Mouse (Mus musculus) CD8-positive naive resting alpha-beta T cell, adult 2 months (primary cell): ENCODE measurements at regions not wholly inside any gene's neighbourhood (a gene's known extent, or its start where the extent isn't known, plus 50 kb on each side); places are given as distances from the start of the nearest gene placed in this dataset.
A peak's percentile ranks its signal among the peaks of the same experiment; 100 is the strongest.

Experiments
- DNase-seq, 2 experiments: peaks; one replicate each; pipeline ENCODE4 v3.0.0; 2022; ENCODE audit warnings: low read depth in 2 of 2, low spot score in 2 of 2

DNA sequence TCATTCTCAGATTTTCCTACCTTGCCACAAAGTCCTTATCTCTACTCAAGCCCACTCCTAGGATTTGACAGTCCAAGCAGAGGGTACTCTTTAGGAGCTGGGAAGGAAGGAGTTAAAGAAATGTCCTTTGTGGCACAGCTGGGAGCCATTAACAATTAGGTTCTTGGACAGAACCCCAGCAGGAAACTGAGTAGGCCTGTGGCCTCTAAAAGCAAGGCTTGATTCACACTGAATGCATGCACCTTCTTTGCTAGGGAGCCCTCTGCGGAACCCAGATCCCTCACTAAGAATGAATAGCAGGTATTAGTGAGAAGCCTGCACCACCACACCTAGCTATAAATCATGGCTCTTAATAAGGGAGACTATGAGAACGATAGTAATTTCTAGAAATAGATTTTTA, 595.3 kb downstream of the Lmo4 start:
- no peak for DNase-seq

DNA sequence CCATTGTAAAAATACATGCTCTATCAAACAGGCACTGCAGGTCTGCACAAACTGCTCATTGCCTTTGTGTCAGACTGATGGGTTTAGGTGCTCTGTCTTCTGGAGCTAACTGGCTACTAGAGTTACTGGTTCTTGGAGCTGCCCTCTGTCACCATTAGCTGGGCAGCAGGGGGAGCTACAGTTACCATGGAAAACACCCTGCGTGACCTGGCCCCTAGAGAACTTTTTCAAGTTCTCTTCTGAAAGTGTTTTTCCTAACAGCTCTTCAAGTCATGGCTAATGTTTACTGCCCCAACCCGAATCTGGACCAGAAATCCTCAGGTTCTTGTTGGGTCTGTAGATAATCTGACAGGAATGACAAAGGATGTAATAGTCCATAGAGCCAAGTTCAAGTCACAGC, 605.9 kb downstream of the Lmo4 start:
- DNase-seq: peak in 1 of 2 experiments; percentile 33

DNA sequence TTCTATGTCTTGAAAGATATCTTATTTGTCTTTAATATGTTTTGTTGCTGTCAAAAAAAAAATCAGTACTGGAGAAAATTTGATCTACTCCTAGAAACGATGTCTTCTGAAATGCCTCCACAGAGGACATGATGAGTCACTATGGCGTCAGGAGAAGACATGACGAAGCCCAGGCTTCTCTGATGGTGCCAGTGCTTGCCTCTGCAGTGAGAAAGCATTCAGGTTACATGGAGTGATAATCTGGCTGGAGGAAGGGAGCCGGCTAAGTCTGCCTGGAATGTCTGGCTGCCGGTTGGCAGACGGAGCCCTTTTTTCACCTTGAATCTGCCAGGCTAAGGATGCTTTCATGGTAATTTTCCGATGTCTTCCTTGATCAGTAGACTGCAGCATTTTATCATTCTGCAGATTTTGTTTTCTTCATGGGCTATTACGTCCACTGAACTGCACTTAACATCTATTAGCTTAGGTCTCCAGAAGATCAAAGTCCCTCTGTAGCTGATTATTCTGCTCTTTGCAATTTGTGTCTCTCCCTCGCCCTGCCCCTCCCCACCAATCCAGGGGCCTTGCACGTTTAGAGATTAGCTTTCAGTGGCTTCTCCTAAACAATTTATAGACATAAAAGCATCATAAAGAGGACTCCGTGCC, 607.9 kb downstream of the Lmo4 start:
- no peak for DNase-seq

DNA sequence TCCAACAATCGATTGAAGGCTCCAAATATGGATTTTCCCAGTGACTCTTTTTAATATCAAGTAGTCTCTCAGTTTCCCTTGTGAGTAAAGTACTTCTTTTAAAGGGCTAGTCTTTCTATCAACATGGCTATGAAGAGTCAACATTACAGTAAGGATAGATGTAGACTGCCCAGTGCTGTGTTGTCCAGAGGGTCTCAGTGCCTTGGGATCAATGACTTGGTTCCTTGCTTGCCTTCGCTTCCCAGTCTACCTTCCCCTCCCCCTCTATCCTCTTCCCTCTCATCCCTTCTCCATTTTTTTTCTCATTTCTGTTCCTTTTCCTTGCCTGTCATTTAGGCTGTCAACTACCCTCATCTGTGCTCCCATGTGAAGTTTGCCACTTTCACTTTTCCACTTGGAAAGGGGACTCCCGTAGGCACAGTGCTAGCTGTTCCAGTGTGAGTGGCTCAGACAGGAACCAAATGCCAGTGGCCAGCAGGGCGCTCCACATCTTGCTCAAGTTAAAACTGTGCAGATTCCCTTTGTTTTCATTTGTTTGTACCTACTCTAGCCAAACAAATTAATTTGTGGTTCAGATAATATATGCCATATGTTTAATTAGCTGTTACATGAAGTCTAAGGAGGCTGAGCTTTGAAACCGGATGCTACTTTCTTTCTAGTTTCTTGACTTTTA, 608.9 kb downstream of the Lmo4 start:
- no peak for DNase-seq

DNA sequence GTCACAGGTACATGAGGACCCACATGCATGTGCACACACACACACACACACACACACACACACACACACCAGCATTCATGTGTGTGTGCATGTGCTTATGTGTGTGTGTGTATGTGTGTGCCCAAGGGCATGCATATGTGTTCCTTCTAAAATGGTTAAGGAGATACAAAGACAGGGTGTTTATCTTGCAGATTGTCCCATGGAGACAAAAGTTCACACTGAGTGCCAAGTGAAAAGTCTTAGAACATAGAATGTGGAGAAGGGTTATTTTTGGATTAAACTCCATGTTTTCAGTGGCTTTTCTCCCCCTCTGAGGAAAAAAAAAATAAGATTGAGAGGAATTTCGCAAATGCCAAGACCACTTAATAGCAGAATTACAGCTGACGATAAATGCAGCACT, 609.9 kb downstream of the Lmo4 start:
- DNase-seq: no peak

DNA sequence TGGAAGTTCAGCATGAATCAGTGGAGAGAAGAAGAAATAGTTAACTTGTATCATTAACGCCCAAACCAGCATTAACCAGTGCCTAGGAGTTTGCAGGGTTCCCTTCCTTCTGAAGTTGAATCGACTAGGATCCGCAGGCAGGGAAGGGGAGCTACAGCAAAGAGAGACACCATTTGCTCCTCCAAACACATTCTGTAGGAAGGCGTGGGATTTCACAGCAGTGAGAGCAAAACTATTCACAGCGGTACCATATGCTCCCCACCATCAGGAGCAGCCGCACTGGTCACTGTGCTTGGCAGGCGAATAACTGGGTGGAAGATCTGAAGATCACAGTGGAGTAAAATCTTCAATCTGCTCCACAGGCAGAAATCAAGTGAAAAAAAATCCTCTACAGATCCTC, 610.3 kb downstream of the Lmo4 start:
- no peak for DNase-seq

DNA sequence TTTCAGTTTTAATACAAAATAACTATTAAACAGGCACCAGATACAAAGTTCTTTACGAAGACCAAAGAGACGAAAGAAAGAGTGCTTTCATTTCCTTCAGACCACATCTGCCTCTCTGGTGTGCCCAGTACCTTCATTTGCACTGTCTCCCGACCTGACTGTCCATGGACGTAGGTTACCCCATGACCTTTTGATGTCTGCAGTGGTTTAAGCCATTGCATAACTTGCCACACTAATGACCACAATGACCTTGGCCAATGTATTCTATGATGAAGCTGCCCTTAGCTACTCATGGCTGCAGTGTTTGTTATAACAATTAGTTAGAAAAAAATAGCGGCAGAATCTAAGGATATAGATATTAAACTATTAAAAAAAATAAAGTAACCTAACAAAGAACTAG, 618.4 kb downstream of the Lmo4 start:
- DNase-seq: no peak

DNA sequence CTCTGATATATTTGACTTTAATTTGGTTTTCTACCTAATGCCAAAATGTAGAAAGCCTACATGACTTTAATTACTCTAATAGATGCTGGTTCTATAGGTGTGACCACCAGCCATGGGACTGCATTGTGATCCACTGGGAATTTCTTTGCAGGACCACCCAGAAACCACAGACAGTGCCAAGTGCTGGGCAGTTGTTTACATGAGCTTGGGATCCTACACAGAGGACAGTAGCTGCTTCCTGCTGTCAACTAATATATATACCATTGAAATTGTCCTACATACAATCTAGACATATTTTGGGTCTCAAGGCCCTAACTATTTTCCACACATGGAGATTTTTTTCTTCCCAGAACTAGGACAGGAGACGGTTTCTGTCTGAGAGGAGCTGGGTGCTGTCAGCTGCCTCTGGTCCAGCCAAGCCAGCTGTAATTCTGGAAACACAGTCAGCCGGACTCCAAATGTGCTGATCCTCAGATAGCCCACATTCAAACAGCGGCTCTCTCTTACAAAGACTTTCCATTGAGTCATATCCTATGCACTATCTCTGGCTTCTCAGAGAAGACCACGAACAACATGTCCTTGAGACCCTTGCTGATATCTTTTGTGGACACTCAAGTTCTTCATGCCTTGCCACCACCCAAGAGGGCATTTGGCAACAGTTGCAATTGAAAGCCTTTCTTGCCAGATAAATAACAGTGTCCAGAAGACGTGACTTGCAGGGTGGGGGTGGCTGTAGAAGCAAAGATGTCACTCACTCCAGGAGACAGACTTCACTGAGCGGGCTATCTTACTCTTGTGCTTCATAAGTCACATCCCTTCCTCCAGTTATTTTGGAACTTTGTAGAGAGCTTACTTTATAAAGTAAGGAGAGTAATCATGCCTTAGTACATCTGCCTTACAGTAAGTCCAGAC, 620.1 kb downstream of the Lmo4 start:
- DNase-seq: no peak

DNA sequence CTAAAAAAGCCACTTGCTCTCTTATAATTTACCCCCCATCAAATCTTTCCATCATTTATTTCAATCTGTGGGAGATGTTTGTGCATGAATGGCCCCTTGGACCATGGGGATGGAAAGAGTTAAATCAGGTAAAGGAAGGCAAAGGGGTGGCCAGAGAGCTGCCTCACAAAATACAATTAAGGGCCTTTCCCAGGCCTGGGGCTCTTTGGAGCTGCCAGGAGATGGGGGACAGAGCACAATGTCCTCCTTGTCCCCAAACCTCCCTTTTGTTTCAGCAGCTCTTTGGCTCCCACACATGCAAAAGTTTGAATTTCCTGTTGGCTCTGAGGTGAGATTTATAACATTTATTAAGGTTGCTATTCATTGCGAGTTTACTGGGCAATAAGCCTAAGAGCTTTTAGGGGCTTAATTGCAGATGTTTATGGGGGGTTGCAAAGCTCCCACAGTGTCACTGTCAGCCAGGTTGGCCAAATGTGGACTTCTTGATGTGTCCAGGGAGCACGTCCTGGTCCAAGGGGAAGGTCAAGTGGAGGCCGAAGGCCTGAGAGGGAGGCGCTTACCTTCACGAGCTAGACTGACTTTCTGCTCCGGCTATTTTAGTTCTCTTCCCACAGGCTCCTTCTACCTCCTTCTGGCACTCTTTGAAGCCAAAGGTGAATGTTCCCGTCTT, 628.5 kb downstream of the Lmo4 start:
- no peak for DNase-seq

DNA sequence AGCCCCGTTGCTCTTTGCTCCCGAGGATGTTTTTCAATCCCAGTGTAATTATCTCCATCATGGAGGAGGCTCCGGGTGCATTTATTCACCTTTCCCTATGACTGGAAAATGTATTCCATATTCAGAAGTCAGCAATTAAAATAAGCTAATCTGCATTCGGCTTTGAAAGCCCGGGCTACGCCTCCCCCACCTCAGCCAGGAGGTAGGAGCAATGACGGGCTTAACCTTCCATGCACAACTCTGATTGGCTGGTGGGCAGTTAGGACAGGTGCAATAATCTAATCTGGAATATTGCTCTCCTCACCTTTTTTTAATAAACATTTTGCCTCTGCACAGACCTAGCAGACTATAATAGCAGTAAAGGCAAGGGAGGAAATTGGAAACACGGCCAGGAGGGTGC, 629.3 kb downstream of the Lmo4 start:
- no peak for DNase-seq

DNA sequence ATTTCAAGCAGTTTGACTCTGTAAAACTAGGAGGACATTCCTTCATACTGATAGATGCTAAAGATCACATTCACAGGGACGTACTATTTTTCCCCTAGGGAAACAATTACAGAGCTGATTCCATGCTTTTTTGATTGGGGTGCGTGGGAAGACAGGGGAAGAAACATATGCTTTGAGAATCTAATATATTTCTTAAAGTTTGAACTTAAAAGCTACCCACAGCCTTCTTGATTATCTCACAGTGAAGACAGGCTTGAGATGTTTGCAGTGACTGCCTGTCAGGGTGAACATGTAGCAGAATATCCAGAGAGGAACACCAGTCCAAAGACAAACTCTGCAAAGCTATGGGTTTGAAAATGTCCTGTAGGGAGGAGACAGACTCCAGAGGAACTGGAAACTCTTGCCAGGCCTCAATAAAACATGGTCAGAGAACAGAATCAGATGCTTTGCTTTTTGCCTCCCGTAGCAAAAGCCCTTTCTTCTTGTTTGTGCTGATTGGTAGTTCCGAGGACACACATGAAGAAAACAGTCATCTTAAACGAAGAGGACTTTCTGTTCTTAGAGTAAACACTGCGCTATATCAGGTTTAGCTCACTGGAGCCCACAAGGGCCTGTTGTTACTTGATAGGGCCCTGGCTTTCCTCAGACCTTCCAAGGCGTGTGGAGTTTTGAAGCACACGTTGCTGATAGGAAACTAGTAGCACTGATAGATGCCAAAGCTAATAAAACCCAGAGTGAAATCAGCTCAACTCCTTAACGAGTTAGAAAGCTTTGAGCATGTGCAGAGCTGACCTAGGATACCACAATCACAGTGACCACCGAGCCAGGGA, 630.8 kb downstream of the Lmo4 start:
- DNase-seq: no peak

DNA sequence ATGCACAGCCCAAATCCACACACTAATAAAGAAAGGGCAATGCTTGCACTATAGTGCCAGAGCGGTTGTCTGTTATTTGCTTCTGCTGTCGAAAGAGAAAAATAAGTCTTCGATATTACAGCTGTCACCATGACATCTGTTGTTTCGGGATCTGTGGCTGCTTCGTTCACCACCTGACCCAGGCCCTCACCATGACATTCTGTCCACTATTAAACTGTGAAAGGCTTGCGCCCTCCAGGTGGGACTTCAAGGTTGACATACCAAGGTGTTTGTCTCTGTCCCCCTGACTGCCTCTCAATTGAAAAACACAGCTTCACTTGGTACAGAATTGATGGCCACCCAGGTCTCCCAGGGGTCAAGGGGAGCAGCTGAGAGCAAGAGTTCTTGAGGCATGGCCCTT, 635.1 kb downstream of the Lmo4 start:
- no peak for DNase-seq

DNA sequence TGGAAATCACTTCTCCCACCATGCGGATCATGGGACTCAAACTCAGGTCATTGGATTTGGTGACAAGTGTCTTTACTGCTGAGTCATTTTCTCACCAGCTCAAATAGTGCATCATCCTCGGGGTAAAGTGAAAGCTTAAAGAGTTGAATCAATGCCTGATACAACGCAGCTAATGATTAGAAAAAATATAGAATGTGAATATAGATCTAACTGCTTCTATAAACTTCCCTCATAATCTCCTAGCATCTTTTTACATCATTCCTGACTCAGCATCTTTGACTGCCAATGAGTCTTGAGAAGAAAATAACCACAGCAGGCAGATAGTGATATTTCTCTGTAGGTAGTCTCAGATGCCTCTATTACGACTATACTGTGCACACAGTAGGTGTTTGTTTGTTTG, 640.0 kb downstream of the Lmo4 start:
- no peak for DNase-seq

DNA sequence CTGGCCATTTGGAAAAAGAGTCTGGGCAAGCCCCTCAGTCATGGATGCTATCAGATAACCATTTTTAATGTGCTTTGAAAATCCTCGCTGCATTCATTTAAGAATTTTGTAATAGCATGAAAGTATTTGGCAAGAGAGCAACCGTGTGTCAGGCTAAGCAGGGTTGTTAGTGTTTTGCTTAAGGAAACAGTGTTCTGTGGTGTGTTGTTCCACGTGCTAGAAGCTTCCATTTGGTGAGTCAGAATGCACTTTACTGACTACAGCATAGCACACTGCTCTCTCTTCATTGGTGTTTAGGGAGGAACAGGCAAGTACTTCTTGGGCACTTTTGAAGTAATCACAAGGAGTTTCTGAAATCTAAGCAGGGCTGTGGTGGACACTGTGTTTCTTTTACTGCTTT, 661.0 kb upstream of the Pkn2 start:
- DNase-seq: no peak

DNA sequence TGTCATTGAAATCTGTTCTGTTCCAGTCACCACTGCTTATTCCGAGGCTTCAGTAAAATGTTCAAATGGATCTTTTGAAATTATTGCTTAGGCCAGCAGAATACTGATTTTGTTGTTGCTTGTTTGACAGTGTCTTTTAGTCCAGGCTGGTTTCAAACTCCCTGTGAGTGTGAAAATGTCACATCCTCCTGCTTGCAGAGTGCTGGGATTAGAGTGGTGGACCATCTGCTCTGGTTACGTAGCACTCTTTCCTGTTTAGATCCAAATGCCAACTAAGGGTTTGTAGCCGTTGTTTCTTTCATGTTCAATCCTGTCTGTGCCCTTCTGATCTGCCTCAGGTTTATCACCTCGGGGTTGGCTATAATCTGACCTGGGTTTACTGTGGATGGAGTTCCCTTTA, 646.2 kb upstream of the Pkn2 start:
- DNase-seq: no peak

DNA sequence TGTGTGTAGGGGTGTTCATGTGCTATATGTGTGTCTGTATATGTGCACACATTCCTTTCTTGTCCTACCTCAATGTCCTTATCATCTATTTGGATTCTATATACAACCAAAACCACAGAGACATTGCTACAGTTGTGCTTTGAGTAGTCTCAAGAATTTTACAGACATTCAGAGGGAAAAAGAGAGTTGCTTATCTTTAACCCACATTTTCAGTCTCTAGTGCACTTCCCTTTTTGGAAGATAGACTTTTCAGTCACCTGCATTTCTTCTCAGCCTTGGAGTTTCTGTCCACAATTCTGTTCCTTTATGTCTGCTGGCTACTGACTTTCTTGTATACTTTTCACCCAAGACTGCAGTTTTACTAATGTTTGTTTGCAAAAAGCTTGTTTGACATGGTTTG, 645.5 kb upstream of the Pkn2 start:
- DNase-seq: no peak

DNA sequence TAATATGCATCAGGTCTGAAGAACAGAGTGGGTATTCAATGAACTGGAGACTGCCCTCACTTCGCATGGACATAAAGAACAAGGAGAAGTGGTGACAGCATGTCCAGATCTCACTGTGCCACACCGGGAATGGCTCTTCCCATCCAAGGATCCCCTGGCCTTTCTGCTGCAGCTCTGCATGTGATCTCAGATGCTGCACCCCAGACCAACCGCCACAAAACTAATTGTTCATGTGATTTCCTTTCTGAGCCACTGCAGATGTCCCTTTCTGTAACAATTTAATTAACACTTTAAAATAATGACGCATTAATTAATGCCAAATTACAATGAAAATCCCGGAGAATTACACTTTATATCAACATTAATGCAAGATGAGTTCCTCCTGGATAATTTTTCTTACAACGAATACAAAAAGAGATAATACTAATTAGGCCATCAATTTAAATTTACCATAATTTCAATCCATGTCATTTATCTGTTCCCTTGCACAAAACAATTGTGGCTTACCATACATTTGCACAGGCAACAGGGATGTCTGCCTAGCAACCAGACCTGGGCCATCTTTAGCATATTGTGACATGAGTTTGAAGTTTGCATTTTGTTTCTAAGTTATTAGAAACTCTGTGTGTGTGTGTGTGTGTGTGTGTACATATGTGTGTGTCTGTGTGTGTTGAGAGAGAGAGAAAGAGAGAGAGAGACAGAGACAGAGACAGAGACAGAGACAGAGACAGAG, 630.9 kb upstream of the Pkn2 start:
- DNase-seq: no peak

DNA sequence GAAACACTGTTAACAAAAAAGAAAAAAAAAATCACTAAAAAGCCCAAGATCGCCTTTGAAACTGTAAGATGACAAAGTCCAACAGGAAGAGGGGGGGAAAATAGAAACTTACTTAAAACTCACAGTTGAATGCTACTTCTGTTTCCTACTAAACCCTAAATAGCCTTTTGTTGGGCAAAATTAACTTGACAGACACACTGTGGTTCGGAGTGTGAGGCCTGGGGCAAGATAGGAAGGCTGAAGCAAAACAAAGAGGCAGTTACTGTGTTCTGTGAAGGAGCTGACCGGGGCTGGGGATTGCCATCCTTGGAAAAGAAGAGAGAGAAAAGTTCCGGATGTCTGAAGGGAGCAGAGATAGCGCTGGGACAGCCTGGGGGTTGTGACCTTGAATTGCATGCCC, 627.7 kb upstream of the Pkn2 start:
- DNase-seq: no peak

DNA sequence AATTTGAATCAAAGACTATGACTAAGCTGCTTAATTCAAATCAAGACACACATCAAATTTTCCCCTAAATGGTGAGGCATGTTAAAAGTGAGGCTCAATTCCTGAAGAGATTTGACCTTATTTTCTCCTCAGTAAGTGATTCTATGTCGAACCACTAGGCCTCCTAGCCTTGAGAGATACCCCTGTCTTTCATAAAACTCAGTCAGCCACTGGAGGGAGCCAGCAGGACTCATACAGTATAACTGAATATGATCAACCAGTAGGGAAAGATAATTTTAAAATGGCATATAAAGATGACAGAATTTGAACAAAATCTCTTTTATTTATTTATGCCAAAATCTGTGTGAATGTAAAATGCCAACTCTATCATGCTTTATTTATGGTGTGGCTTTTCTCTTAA, 626.5 kb upstream of the Pkn2 start:
- DNase-seq: peak in 1 of 2 experiments; percentile 16

DNA sequence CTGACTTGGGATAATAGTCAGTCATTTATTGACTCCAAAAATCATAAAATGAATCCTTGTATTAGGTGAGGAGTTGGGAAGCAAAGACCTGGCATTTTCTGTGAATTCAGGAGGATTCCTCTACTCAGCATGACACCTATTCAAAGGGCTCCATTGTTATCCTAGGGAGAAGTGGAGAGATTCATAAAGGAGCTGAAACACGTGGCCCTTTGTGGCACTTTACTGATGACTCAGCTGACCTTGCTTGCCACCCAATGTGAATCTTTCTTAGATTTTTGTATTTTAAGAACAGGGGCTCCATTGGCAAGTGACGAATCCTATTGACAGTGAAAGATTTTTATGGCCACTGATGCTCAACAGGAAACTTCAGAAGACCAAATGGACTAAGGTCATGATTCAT, 619.2 kb upstream of the Pkn2 start:
- no peak for DNase-seq
